Mouse (Mus musculus): ENCODE data around the gene Acta2. TPM values are rescaled to one million over a fixed set of nuclear protein-coding genes. Genes with fewer than 3 reads are reported as not detected.

Gene Acta2
- total RNA-seq, 2 experiments from 2014 or later, result 14.5 to 16.3 TPM

- no peak for DNase-seq (ENCODE audit: extremely low spot score in 1 of 2, low spot score in 1 of 2)
Observed at GRCm38 (mm10) chr19:34270824-34271464, 15.6 kb upstream of the Acta2 start.

GRCm38 (mm10) chr19:34270106-34270726, 14.8 kb upstream of the Acta2 start:
- no peak for DNase-seq (ENCODE audit: extremely low spot score in 1 of 2, low spot score in 1 of 2)

GRCm38 (mm10) chr19:34268991-34269390, 13.6 kb upstream of the Acta2 start:
- no peak for DNase-seq (ENCODE audit: extremely low spot score in 1 of 2, low spot score in 1 of 2)

GRCm38 (mm10) chr19:34265604-34266193, 10.3 kb upstream of the Acta2 start:
- DNase-seq (ENCODE audit: extremely low spot score in 1 of 2, low spot score in 1 of 2), result no peak

- no peak for DNase-seq (ENCODE audit: extremely low spot score in 1 of 2, low spot score in 1 of 2)
Observed at GRCm38 (mm10) chr19:34262273-34262974, 7.0 kb upstream of the Acta2 start.

GRCm38 (mm10) chr19:34256936-34257335, 1.5 kb upstream of the Acta2 start:
- DNase-seq (ENCODE audit: extremely low spot score in 1 of 2, low spot score in 1 of 2), result no peak

GRCm38 (mm10) chr19:34256149-34256548, 759 bp upstream of the Acta2 start:
- no peak for DNase-seq (ENCODE audit: extremely low spot score in 1 of 2, low spot score in 1 of 2)

GRCm38 (mm10) chr19:34254101-34254879, 1.1 kb downstream of the Acta2 start:
- no peak for DNase-seq (ENCODE audit: extremely low spot score in 1 of 2, low spot score in 1 of 2)

GRCm38 (mm10) chr19:34252450-34252849, 2.9 kb downstream of the Acta2 start:
- DNase-seq (ENCODE audit: extremely low spot score in 1 of 2, low spot score in 1 of 2), result no peak

- DNase-seq (ENCODE audit: extremely low spot score in 1 of 2, low spot score in 1 of 2), result no peak
Observed at GRCm38 (mm10) chr19:34251900-34252299, 3.5 kb downstream of the Acta2 start.

- DNase-seq (ENCODE audit: extremely low spot score in 1 of 2, low spot score in 1 of 2), result no peak
Observed at GRCm38 (mm10) chr19:34250621-34251020, 4.8 kb downstream of the Acta2 start.

- DNase-seq (ENCODE audit: extremely low spot score in 1 of 2, low spot score in 1 of 2), result no peak
Observed at GRCm38 (mm10) chr19:34248558-34248957, 6.8 kb downstream of the Acta2 start.

GRCm38 (mm10) chr19:34244056-34244455, 11.3 kb downstream of the Acta2 start:
- peak in 1 of 2 experiments; percentile 36 for DNase-seq (ENCODE audit: extremely low spot score in 1 of 2, low spot score in 1 of 2)

GRCm38 (mm10) chr19:34242925-34243324, 12.5 kb downstream of the Acta2 start:
- no peak for DNase-seq (ENCODE audit: extremely low spot score in 1 of 2, low spot score in 1 of 2)

- DNase-seq (ENCODE audit: extremely low spot score in 1 of 2, low spot score in 1 of 2), result no peak
Observed at GRCm38 (mm10) chr19:34241247-34241915, 14.0 kb downstream of the Acta2 start.

GRCm38 (mm10) chr19:34240273-34241039, 14.9 kb downstream of the Acta2 start:
- no peak for DNase-seq (ENCODE audit: extremely low spot score in 1 of 2, low spot score in 1 of 2)

GRCm38 (mm10) chr19:34237746-34238145, 17.6 kb downstream of the Acta2 start:
- no peak for DNase-seq (ENCODE audit: extremely low spot score in 1 of 2, low spot score in 1 of 2)

GRCm38 (mm10) chr19:34236049-34236448, 19.3 kb downstream of the Acta2 start:
- DNase-seq (ENCODE audit: extremely low spot score in 1 of 2, low spot score in 1 of 2), result no peak

GRCm38 (mm10) chr19:34233944-34234343, 21.4 kb downstream of the Acta2 start:
- peak in 1 of 2 experiments; percentile 51 for DNase-seq (ENCODE audit: extremely low spot score in 1 of 2, low spot score in 1 of 2)
